Mouse (Mus musculus) megakaryocyte, embryonic 14.5 days (primary cell): Measurements from ENCODE around the gene 4930572O03Rik.
"Not testable (repeated sequence)": the region's sequence is repeated elsewhere in the genome, so short reads cannot be mapped to it uniquely, and the experiment has no call there.

Experiments used
- FLI1 ChIP-seq: IDR thresholded peaks from 2 replicates; pipeline ENCODE4 v1.6.1; 2012; ENCODE audit warnings: low read length, inconsistent platforms, mixed read lengths
- GATA1 ChIP-seq: IDR thresholded peaks from 3 replicates; pipeline ENCODE4 v1.6.1; 2012; ENCODE audit warnings: mixed read lengths, low read length, inconsistent platforms, borderline replicate concordance

GRCm38 (mm10) chr5:15602424-15602947 lies 54.4 kb downstream of the 4930572O03Rik start:
- TF ChIP-seq GATA1, FLI1: not testable (repeated sequence)
